Mouse (Mus musculus) C2C12 (cell line): ENCODE results near the gene Fam193b.

ENCODE experiments used
- MAX ChIP-seq: IDR thresholded peaks from one replicate; pipeline ENCODE4 v1.6.1; 2011; ENCODE audit warnings: mild to moderate bottlenecking, control low read depth
- USF1 ChIP-seq: IDR thresholded peaks from one replicate; pipeline ENCODE4 v1.6.1; 2011; ENCODE audit warnings: low read depth, mild to moderate bottlenecking, control low read depth, moderate library complexity

GRCm38 (mm10) chr13:55620275-55620674, 49.4 kb upstream of the Fam193b start:
- TF ChIP-seq MAX: no peak
- no peak for TF ChIP-seq USF1
